Mouse (Mus musculus) spleen, adult 12 weeks (tissue): ENCODE results near the gene Rpl7a.
"Not testable (repeated sequence)": the region's sequence is repeated elsewhere in the genome, so short reads cannot be mapped to it uniquely, and the experiment has no call there.

Experiments used
- DNase-seq: peaks from one replicate; pipeline ENCODE4 v3.0.0; 2022; ENCODE audit warnings: low spot score

Gene Rpl7a

GRCm38 (mm10) chr2:26910124-26910993, at the start of gene Rpl7a, which contains the start of gene Med22:
Gene Rpl7a, plus strand, starts transcription at chr2:26910764.
Gene Med22, minus strand, starts transcription at chr2:26910677.
- DNase-seq = peak; percentile 100

- no peak for DNase-seq
These were observed 47.7 kb upstream of the Rpl7a start for GRCm38 (mm10) chr2:26862856-26863255.

GRCm38 (mm10) chr2:26864879-26865278, 45.7 kb upstream of the Rpl7a start, which contains the start of gene Abo:
Gene Abo, minus strand, starts transcription at chr2:26864979.
- DNase-seq = no peak

- no peak for DNase-seq
These were observed 39.9 kb upstream of the Rpl7a start for GRCm38 (mm10) chr2:26870666-26871065.

- DNase-seq = no peak
These were observed 32.0 kb upstream of the Rpl7a start for GRCm38 (mm10) chr2:26878571-26878970.

GRCm38 (mm10) chr2:26885541-26885940, 25.0 kb upstream of the Rpl7a start:
- not testable (repeated sequence) for DNase-seq

GRCm38 (mm10) chr2:26886170-26886569, 24.4 kb upstream of the Rpl7a start:
- not testable (repeated sequence) for DNase-seq

- DNase-seq = no peak
These were observed 14.7 kb upstream of the Rpl7a start for GRCm38 (mm10) chr2:26895898-26896297.

GRCm38 (mm10) chr2:26900731-26901130, 9.8 kb upstream of the Rpl7a start:
- DNase-seq = no peak

- no peak for DNase-seq
These were observed 8.6 kb upstream of the Rpl7a start for GRCm38 (mm10) chr2:26901834-26902400.

- peak; percentile 85 for DNase-seq
These were observed 7.9 kb upstream of the Rpl7a start, which contains the start of gene Surf6 for GRCm38 (mm10) chr2:26902467-26903220. Gene Surf6, minus strand, starts transcription at chr2:26902879.

- DNase-seq = no peak
These were observed 7.3 kb upstream of the Rpl7a start for GRCm38 (mm10) chr2:26903311-26903710.

GRCm38 (mm10) chr2:26905936-26906335, 4.6 kb upstream of the Rpl7a start:
- DNase-seq = no peak

GRCm38 (mm10) chr2:26906431-26906830, 4.1 kb upstream of the Rpl7a start:
- DNase-seq = no peak

GRCm38 (mm10) chr2:26907109-26907508, 3.5 kb upstream of the Rpl7a start:
- DNase-seq = no peak

- no peak for DNase-seq
These were observed 1.7 kb upstream of the Rpl7a start for GRCm38 (mm10) chr2:26908710-26909386.

GRCm38 (mm10) chr2:26909387-26909784, 1.2 kb upstream of the Rpl7a start:
- no peak for DNase-seq

GRCm38 (mm10) chr2:26910994-26911765, 616 bp downstream of the Rpl7a start:
- DNase-seq = no peak

GRCm38 (mm10) chr2:26912253-26912770, 1.7 kb downstream of the Rpl7a start:
- DNase-seq = no peak

GRCm38 (mm10) chr2:26913416-26914147, 3.0 kb downstream of the Rpl7a start:
- no peak for DNase-seq
